ENCODE assay signal across 14 mouse cellular contexts in the genomic region with DNA sequence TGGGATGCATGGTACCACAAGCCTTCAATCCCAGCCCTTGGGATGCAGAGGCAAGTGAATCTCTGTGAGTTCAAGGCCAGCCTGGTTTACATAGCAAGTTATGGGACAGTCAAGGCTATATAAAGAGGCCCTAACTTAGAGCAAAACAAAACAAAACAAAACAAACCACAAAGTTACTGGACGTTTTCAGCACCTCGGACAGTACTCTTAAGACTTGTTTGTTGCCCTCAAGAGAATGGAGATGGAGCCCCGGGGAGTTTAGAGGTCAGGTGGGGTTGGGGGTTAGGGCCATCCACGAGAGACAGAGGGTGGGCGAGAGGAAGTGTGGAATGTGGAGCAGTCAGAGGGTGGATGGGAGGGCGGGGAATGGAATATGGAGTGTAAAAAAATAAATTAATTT. TPM values are rescaled to one million over a fixed set of nuclear protein-coding genes. Genes with fewer than 3 reads are reported as not detected.
DNase-seq lines count a peak whose midpoint lies in the region; ATAC-seq and TF ChIP-seq lines count a peak whose summit lies in the region.
"Had no signal": no experiment of that assay in that cellular context is flagged by ENCODE, and none has a peak within 500 bp of the region (broad histone marks: within the 10 kb centered on the region; RNA-seq: fewer than 3 reads in every experiment).

No protein-coding gene starts in this region.

- TF ChIP-seq CTCF in kidney, postnatal 0 days (IDR thresholded peaks at IDR 0.05; ENCODE audit: low read depth), result no peak
- no peak for TF ChIP-seq CTCF in MEL (IDR thresholded peaks at IDR 0.05 in 2 of 3, conservative IDR thresholded peaks at IDR 0.05 in 1 of 3; ENCODE audit: control insufficient read depth in 1 of 3, insufficient read depth in 1 of 3, low read depth in 2 of 3, low read length in 3 of 3, poor library complexity in 1 of 3, severe bottlenecking in 1 of 3)

- no peak overlapping the region for H3K4me3 ChIP-seq in kidney, postnatal 0 days (replicated peaks; ENCODE audit: low read depth, low read length)
- H3K4me3 ChIP-seq in MEL (ENCODE audit: control insufficient read depth in 1 of 2, insufficient read depth in 1 of 2, low read depth in 2 of 2, low read length in 2 of 2), result no peak overlapping the region
- H3K4me3 ChIP-seq in forebrain, embryonic 15.5 days, result no peak overlapping the region
- H3K4me3 ChIP-seq in liver, embryonic 12.5 days, result no peak overlapping the region
- H3K4me3 ChIP-seq: midbrain, embryonic 12.5 days; neural tube, embryonic 15.5 days had no signal

- H3K27ac ChIP-seq in kidney, postnatal 0 days, result no peak overlapping the region
- H3K27ac ChIP-seq in MEL (ENCODE audit: control insufficient read depth, low read depth, low read length), result no peak overlapping the region
- no peak overlapping the region for H3K27ac ChIP-seq in forebrain, embryonic 15.5 days (replicated peaks)
- H3K27ac ChIP-seq in liver, embryonic 12.5 days, result no peak overlapping the region
- H3K27ac ChIP-seq: midbrain, embryonic 12.5 days; neural tube, embryonic 15.5 days had no signal

- no peaks in the 10 kb centered on the region for H3K9me3 ChIP-seq in kidney, postnatal 0 days (replicated peaks; ENCODE audit: low read length)
- H3K9me3 ChIP-seq in MEL (replicated peaks; ENCODE audit: insufficient read depth, low read length), result no peaks in the 10 kb centered on the region
- no peaks in the 10 kb centered on the region for H3K9me3 ChIP-seq in forebrain, embryonic 15.5 days
- 0 out of 2 replicates have a peak, but pooled peaks cover under 1% of the 10 kb centered on the region for H3K9me3 ChIP-seq in liver, embryonic 12.5 days (replicated peaks)
- H3K9me3 ChIP-seq: neural tube, embryonic 15.5 days had no signal

- WGBS in kidney, postnatal 0 days, result 24% methylated on average over 6 of the region's 6 CpGs
- 40% methylated on average over 6 of the region's 6 CpGs for WGBS in forebrain, embryonic 15.5 days
- WGBS in liver, embryonic 12.5 days (ENCODE audit: insufficient replicate concordance), result 25% methylated on average over 6 of the region's 6 CpGs

- H3K27me3 ChIP-seq in kidney, postnatal 0 days (ENCODE audit: insufficient read depth, low read length), result no peaks in the 10 kb centered on the region
- peaks cover 0 to 1% of the 10 kb centered on the region in 2 experiments; a peak in 2 of 4 replicates for H3K27me3 ChIP-seq in MEL (ENCODE audit: control insufficient read depth in 1 of 2, insufficient read depth in 2 of 2, low read length in 2 of 2)
- H3K27me3 ChIP-seq in forebrain, embryonic 15.5 days, result no peaks in the 10 kb centered on the region
- H3K27me3 ChIP-seq in liver, embryonic 12.5 days (replicated peaks), result no peaks in the 10 kb centered on the region
- H3K27me3 ChIP-seq: midbrain, embryonic 12.5 days; neural tube, embryonic 15.5 days had no signal

- H3K36me3 ChIP-seq in kidney, postnatal 0 days (ENCODE audit: insufficient read depth, low read length), result no peaks in the 10 kb centered on the region
- H3K36me3 ChIP-seq in MEL (ENCODE audit: control insufficient read depth in 1 of 2, insufficient read depth in 2 of 2, low read length in 2 of 2), result no peaks in the 10 kb centered on the region
- no peaks in the 10 kb centered on the region for H3K36me3 ChIP-seq in forebrain, embryonic 15.5 days
- no peaks in the 10 kb centered on the region for H3K36me3 ChIP-seq in liver, embryonic 12.5 days
- H3K36me3 ChIP-seq: midbrain, embryonic 12.5 days; neural tube, embryonic 15.5 days had no signal

- TF ChIP-seq EP300 in MEL (IDR thresholded peaks at IDR 0.05; ENCODE audit: low read depth in 1 of 2, low read length in 2 of 2), result no peak

- no peaks in the 10 kb centered on the region for H3K79me2 ChIP-seq in MEL (ENCODE audit: control insufficient read depth, insufficient read depth, low read length, poor library complexity)

- ATAC-seq in kidney, postnatal 0 days (replicated peaks; ENCODE audit: low FRiP score, low read depth), result no peak
- no peak for ATAC-seq in forebrain, embryonic 15.5 days (replicated peaks)
- no peak for ATAC-seq in liver, embryonic 12.5 days

- no peak overlapping the region for H3K9ac ChIP-seq in kidney, postnatal 0 days (ENCODE audit: low read depth, low read length)
- H3K9ac ChIP-seq in MEL (ENCODE audit: control insufficient read depth, low read depth, low read length, poor library complexity, severe bottlenecking), result no peak overlapping the region
- no peak overlapping the region for H3K9ac ChIP-seq in forebrain, embryonic 15.5 days (replicated peaks)
- no peak overlapping the region for H3K9ac ChIP-seq in liver, embryonic 12.5 days
- H3K9ac ChIP-seq: midbrain, embryonic 12.5 days; neural tube, embryonic 15.5 days had no signal

- H3K4me2 ChIP-seq in kidney, postnatal 0 days (ENCODE audit: low read length), result no peak overlapping the region
- H3K4me2 ChIP-seq in forebrain, embryonic 15.5 days (replicated peaks), result no peak overlapping the region
- no peak overlapping the region for H3K4me2 ChIP-seq in liver, embryonic 12.5 days
- H3K4me2 ChIP-seq: midbrain, embryonic 12.5 days; neural tube, embryonic 15.5 days had no signal

- no peak for TF ChIP-seq RAD21 in MEL (IDR thresholded peaks at IDR 0.05; ENCODE audit: low read depth, low read length)

- H3K4me1 ChIP-seq in kidney, postnatal 0 days (replicated peaks; ENCODE audit: insufficient read depth, low read length), result no peaks in the 10 kb centered on the region
- H3K4me1 ChIP-seq in MEL (ENCODE audit: control insufficient read depth in 1 of 2, insufficient read depth in 2 of 2, low read length in 2 of 2), result no peaks in the 10 kb centered on the region
- no peaks in the 10 kb centered on the region for H3K4me1 ChIP-seq in forebrain, embryonic 15.5 days
- H3K4me1 ChIP-seq in liver, embryonic 12.5 days, result no peaks in the 10 kb centered on the region
- H3K4me1 ChIP-seq: midbrain, embryonic 12.5 days; neural tube, embryonic 15.5 days had no signal

- DNase-seq in kidney, postnatal 0 days (ENCODE audit: low spot score), result peak; percentile 53
- DNase-seq in kidney, postnatal 4 days, result no peak
- DNase-seq in MEL (ENCODE audit: low read depth, low spot score), result peak; percentile 79
- DNase-seq in embryo, embryonic 10.5 days (ENCODE audit: low spot score), result peak; percentile 71
- DNase-seq in retina, embryonic 14.5 days (ENCODE audit: low spot score), result peak; percentile 58
- DNase-seq in right cerebral cortex, postnatal 36 days (ENCODE audit: low spot score in 2 of 2), result no peak
- DNase-seq: adrenal gland, adult 2 months; cerebellum, adult 8-10 months; gastrocnemius, postnatal 25 days; kidney, adult 18-20 months had no signal

- no peak for TF ChIP-seq POLR2A in MEL (IDR thresholded peaks at IDR 0.05; ENCODE audit: control insufficient read depth in 1 of 2, insufficient read depth in 1 of 2, low read depth in 1 of 2, low read length in 2 of 2, poor library complexity in 1 of 2)

TF ChIP-seq in MEL, 35 proteins besides CTCF, POLR2A, EP300 and RAD21:
- TF ChIP-seq UBTF (IDR thresholded peaks at IDR 0.05; ENCODE audit: borderline replicate concordance, insufficient read depth, low read depth, low read length), result no peak
- TF ChIP-seq TCF12 (IDR thresholded peaks at IDR 0.05; ENCODE audit: low read depth, low read length), result no peak
- no peak for TF ChIP-seq GABPA (IDR thresholded peaks at IDR 0.05; ENCODE audit: low read depth, low read length)
- TF ChIP-seq RCOR1 (IDR thresholded peaks at IDR 0.05; ENCODE audit: low read depth, low read length), result no peak
- TF ChIP-seq USF1 (IDR thresholded peaks at IDR 0.05; ENCODE audit: low read depth, low read length), result no peak
- no peak for TF ChIP-seq ZC3H11A (IDR thresholded peaks at IDR 0.05; ENCODE audit: low read depth, low read length)
- TF ChIP-seq NRF1 (IDR thresholded peaks at IDR 0.05; ENCODE audit: insufficient read depth, low read depth, low read length, poor library complexity, severe bottlenecking), result no peak
- TF ChIP-seq MAFK (IDR thresholded peaks at IDR 0.05; ENCODE audit: borderline replicate concordance, low read depth, low read length), result no peak
- no peak for TF ChIP-seq CHD1 (IDR thresholded peaks at IDR 0.05; ENCODE audit: low read depth, low read length)
- TF ChIP-seq E2F4 (IDR thresholded peaks at IDR 0.05; ENCODE audit: borderline replicate concordance, low read depth, low read length), result no peak
- TF ChIP-seq JUND (IDR thresholded peaks at IDR 0.05; ENCODE audit: low read depth, low read length), result no peak
- no peak for TF ChIP-seq SIN3A (IDR thresholded peaks at IDR 0.05; ENCODE audit: low read length)
- TF ChIP-seq POLR2AphosphoS2 (IDR thresholded peaks at IDR 0.05; ENCODE audit: low read length), result no peak
- no peak for TF ChIP-seq NELFE (IDR thresholded peaks at IDR 0.05; ENCODE audit: low read depth, low read length)
- no peak for TF ChIP-seq ETS1 (IDR thresholded peaks at IDR 0.05; ENCODE audit: low read depth, low read length)
- TF ChIP-seq TBP (IDR thresholded peaks at IDR 0.05; ENCODE audit: low read depth, low read length), result no peak
- TF ChIP-seq ELF1 (IDR thresholded peaks at IDR 0.05; ENCODE audit: low read depth, low read length), result no peak
- no peak for TF ChIP-seq MEF2A (IDR thresholded peaks at IDR 0.05; ENCODE audit: extremely low read depth, insufficient replicate concordance, low read depth, low read length, poor library complexity, severe bottlenecking)
- no peak for TF ChIP-seq GATA1 (IDR thresholded peaks at IDR 0.05; ENCODE audit: low read depth, low read length)
- TF ChIP-seq ZKSCAN1 (IDR thresholded peaks at IDR 0.05; ENCODE audit: low read depth, low read length), result no peak

RNA-seq across cellular contexts. Expression of a gene that starts 41.6 kb away (rescaled TPM):
- polyA plus RNA-seq in kidney, postnatal 0 days (2015; fragmentation: Nextera tagmentation; extraction: Ambion mirVana), result 10.7 and 11.0 TPM in 2 replicates
- 2.0 and 2.3 TPM in 2 replicates for total RNA-seq in MEL (2012; rRNA removed)
- 1 to 10 TPM in 1 of 2 experiments, not detected in 1; 4.9 TPM for polyA plus RNA-seq in MEL (2012; ENCODE audit: insufficient read depth in 1 of 2, insufficient read length in 2 of 2, low read depth in 1 of 2, low replicate concordance in 2 of 2, missing spikeins in 1 of 2)
- 22.7 and 23.6 TPM in 2 replicates for polyA plus RNA-seq in forebrain, embryonic 15.5 days (2015; fragmentation: Nextera tagmentation; extraction: Ambion mirVana)
- 4.2 and 4.9 TPM in 2 replicates for polyA plus RNA-seq in liver, embryonic 12.5 days (2016; fragmentation: Nextera tagmentation; extraction: Ambion mirVana)

RNA-seq across cellular contexts. Expression of a gene that starts 50.6 kb away (rescaled TPM):
- 10.2 and 10.9 TPM in 2 replicates for polyA plus RNA-seq in kidney, postnatal 0 days (2015; fragmentation: Nextera tagmentation; extraction: Ambion mirVana)
- total RNA-seq in MEL (2012; rRNA removed), result 5.8 and 7.4 TPM in 2 replicates
- polyA plus RNA-seq in MEL (2012; ENCODE audit: insufficient read depth in 1 of 2, insufficient read length in 2 of 2, low read depth in 1 of 2, low replicate concordance in 2 of 2, missing spikeins in 1 of 2), result 10 to 100 TPM in 1 of 2 experiments, not detected in 1; 10.4 TPM
- 11.0 and 11.9 TPM in 2 replicates for polyA plus RNA-seq in forebrain, embryonic 15.5 days (2015; fragmentation: Nextera tagmentation; extraction: Ambion mirVana)
- polyA plus RNA-seq in liver, embryonic 12.5 days (2016; fragmentation: Nextera tagmentation; extraction: Ambion mirVana), result 5.2 and 5.6 TPM in 2 replicates

Comparison
In these comparisons a context has a peak if more than half of its experiments do, and no peak if none do; other contexts are left out.
1. DNase-seq: peak in kidney, postnatal 0 days (single experiment), MEL (single experiment), embryo, embryonic 10.5 days (single experiment) and retina, embryonic 14.5 days (single experiment); none in kidney, postnatal 4 days (0 of 2) and right cerebral cortex, postnatal 36 days (0 of 2).